Mouse (Mus musculus): Measurements from ENCODE around the gene Mdh1.

The Mdh1 gene

DNA sequence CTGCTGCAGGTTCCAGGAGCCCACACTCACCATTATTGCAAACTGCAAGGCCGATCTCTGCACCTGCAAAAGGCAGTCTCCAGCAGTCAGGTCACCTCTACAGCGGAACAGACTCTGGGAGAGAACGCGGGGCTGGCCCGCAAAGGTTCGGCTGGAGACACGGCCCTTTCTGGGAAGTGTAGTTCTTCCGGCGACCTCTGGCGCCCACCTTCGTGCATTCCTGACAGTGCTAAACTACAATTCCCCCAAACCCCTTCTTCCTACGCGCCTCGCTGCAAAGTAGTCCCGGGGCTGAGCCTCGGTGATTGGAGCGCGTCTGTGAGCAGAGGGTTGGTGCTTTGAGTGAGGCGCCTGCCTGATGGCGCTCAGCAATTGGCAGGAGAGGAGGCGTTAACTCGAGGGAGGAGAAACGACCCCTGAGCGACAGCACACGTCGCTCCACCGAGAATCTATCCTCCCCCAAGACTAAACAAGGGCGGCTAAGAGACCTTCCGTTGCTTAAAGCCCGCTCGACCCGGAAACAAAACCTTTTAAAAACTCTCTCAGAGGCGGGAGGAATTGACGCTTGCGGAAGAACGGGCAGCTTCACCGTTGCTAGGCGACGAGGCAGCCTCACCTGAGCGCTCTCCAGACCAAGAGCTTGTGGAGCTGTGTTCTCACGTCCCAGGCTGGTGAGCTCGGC lies at the start of gene Mdh1, which contains the start of gene Wdpcp:
Gene Mdh1 (minus strand): TSS at position 668 of the 682 bp plus-strand sequence.
Gene Wdpcp (plus strand): TSS at position 536 of the 682 bp plus-strand sequence.
- DNase-seq (ENCODE audit: low spot score in 2 of 2): peak; percentile 98 to 99

DNA sequence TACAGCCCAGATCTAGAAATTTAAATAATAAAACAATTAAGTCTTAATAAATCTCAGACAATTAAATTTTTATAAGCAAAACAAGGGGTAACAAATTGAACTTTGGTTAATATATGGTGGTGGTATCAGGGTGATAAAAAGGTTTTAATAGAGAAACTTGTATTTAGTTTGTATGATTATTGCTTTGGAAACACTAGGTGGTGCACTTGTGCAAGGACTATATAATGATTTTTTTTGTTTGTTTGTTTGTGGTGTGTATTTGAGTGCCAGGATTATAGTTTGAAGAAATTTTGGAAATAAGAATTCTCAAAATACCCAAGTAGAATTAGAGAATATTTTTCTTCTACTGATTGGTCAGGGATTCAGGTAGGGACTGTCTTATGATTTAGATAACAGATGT lies 43.7 kb upstream of the Mdh1 start:
- DNase-seq (ENCODE audit: low spot score in 2 of 2): no peak

DNA sequence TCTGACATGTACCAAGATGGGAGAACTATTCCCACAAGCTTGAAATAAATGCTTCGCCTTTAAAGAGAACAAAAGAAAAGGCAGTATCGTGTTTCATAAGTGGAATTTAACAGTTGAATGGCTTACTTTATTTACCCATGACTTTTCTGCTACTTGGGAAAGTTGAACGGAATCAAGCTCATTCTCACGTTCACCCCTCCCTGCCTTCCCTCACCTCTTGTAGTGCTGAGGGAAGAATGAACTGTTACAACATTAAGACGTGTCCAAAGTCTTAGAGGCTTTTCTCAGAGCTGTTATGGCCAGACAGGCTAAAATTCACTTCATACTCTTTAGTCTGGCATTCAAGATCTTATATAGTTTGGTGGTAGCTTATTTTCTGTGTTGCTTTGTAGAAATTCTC lies 30.3 kb upstream of the Mdh1 start:
- DNase-seq (ENCODE audit: low spot score in 2 of 2): no peak

DNA sequence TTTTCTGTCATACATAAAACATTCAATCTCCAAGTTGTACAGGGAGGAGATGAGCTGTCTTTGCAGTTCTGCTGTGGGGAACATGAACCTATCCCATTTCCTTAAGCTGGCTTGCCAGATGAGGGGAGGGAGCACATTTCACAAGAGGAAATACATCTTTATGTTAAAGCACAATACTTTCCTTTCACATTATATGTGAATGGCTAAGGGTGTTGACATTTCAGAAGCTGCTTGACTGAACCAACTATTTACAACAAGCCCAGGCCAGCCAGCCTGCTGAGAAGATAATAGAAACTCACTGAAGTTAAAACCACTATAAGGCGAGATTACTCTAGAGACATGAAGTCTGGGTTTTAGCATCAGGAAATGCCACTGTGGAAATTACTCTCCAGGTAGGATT lies 11.1 kb upstream of the Mdh1 start:
- DNase-seq (ENCODE audit: low spot score in 2 of 2): no peak

DNA sequence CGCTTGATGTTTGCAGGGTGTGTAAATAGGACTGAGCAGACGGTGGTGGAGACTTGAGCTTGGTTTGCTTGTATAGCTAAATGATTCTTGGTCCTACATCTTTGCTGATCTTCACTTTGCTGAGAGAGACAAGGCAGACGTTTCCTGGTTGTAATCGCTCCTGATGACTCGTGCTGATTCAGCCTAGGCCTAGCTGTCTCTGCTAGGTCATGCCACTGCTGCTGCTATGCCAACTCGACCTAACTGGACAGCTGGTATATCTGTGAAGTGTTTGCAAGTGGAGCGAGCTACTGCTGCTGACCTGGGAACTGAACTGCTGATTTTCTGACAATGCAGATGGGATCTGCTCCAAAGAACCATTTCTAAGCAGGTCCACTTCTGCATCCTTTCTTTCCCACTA lies 9.3 kb upstream of the Mdh1 start:
- no peak for DNase-seq (ENCODE audit: low spot score in 2 of 2)

DNA sequence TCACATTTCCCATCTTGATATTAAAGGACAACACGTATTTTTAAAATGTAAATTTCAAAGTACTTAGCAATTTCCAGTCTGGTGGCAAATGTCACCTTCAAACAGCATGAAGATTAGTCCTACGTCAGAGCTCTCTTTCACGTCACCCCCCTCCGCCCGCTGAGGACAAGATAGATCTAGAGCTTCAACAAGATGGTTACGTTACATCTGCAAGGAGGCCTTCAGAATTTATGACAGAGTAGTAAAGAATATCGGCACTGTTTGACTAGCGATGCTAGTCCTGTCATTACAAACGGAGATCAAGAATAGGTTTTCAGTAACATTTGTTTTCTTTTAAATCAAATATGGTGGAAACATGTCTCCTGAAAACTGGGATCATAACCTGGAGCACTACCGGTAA lies 1.2 kb downstream of the Mdh1 start:
- DNase-seq (ENCODE audit: low spot score in 2 of 2): peak; percentile 56 to 73

DNA sequence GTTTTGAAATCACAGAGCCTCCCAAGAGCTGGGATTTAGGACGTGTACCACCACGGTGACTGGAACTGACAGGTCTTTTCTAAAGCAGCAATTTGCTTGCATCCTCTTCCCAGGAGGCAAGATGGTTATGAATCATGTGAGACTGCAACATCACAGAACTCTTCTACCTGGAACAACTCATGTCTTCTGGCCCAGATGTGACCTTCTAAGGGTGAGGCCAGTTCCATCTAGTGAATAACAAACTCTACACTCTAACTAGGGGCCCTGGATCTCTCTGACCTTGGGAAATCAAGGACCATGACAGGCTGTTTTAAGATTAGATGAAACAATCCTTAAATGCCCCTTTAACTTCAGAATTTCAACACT lies 2.1 kb downstream of the Mdh1 start:
- DNase-seq (ENCODE audit: low spot score in 2 of 2): no peak

DNA sequence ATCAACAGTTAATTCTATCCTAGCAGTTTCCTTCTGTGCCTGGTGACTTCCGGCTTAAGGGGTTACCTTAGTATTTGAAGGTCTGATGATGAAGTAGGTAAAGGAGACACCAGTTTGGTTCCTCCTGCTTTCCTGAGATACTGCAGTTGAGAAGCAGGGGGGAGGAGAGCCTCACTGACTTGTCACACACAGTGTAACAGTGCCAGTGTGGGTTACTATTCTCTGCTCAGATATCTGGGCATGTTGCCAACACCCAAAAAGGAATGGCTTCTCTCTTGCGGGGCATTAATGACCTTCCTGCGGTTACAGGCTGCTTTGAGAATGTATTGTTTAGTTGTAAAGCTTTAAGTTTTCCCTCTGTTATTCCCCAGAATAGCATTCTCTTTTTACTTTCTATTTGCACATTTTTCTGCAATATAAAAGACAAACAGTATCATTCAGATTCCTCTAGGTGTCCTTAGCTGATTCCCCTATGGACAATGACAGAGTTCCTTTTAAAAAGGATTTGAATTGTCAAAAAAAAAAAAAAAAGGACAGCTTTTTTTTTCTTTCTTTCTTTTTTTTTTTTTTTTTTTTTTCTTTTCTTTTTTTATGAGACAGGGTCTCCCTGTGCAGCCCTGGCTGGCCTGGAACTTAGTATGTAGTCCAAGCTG lies 2.6 kb downstream of the Mdh1 start:
- DNase-seq (ENCODE audit: low spot score in 2 of 2): peak; percentile 50 to 51

DNA sequence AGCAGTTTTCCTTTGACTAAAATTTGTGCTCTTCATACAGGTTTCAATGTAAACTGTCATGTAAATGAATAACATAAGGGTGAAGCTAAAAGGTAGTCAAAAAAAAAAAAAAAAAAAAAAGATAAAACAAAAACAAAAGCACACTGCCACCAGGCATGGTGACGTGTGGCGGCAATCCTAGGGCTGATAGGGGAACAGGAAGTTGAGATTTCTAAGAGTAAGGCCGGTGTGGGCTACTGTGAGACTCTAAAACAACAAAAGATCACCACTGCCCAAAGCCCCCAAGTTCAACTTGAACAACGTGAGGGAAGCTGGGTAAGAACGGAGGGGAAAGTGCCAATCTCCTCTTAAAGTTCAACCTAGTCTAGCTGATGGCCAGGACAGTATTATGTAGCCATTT lies 3.2 kb downstream of the Mdh1 start:
- DNase-seq (ENCODE audit: low spot score in 2 of 2): no peak

DNA sequence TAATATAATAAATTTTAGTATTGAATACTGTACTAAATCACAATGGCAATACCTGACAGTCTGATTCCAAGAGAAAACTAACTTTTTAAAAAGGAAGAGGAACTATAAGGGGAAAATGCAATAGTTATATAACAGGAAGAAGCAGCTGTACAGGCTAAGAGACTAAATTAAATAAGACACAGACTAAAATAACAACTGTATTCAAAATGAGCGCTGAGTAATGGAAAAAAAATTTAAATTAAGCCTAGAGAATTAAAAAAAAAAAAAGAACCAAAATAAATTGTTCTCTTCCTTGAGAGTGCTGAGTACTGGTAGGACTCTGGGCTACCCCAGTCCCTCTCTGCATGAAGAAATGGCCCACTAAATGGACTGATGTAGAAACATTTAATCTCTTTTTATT lies 4.4 kb downstream of the Mdh1 start:
- no peak for DNase-seq (ENCODE audit: low spot score in 2 of 2)

DNA sequence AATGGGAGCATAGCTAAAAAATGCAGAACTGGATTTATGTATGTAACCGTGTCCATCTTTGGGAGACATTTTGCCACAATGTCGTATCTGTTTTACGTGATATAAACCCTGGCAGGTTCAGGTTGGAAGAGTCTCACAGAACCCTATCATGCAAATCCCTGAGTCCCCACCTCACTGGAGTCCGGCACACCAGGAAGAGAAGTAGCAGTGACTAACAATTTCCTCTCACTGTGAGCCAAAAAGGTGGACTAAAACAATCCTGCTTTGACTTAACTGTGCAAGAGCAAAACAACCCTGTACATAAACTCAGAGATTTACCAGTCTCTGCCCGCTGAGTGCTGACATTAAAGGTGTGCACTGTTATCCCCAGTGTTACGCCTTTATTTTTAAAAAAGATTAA lies 5.2 kb downstream of the Mdh1 start:
- DNase-seq (ENCODE audit: low spot score in 2 of 2): no peak

DNA sequence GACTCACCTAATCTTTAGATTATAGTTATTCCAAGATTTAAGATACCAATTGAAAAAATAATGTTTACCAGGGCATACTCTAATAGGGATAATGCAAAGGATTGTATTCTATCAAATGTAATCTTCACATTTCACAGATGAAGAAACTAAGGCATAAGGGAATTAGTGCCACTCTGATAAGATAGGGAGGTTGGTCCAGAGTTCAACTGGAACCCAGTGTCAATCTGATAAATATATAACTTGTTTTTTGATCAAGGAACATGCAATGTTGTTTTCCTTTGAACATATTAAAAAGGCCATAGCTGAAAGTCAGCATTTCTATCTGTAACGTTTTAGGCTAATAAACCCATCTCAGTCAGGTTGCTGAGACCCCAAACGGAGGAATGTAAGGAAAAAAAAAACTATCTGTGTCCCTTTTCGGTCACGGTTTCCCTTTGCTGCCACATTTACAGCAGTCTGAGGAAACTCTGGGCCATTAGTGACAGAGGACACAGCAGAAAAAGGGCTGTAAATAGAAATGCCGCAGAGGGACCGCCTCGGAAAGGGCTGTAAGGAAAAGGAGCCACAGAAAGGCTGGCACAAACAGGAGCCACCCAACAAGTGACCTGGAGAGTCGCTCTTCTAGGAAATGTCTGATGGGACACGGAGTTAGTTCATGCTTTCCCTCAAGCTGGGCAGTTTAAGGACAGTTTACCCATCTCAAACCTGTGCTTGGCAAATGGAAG lies 7.3 kb downstream of the Mdh1 start:
- DNase-seq (ENCODE audit: low spot score in 2 of 2): no peak

DNA sequence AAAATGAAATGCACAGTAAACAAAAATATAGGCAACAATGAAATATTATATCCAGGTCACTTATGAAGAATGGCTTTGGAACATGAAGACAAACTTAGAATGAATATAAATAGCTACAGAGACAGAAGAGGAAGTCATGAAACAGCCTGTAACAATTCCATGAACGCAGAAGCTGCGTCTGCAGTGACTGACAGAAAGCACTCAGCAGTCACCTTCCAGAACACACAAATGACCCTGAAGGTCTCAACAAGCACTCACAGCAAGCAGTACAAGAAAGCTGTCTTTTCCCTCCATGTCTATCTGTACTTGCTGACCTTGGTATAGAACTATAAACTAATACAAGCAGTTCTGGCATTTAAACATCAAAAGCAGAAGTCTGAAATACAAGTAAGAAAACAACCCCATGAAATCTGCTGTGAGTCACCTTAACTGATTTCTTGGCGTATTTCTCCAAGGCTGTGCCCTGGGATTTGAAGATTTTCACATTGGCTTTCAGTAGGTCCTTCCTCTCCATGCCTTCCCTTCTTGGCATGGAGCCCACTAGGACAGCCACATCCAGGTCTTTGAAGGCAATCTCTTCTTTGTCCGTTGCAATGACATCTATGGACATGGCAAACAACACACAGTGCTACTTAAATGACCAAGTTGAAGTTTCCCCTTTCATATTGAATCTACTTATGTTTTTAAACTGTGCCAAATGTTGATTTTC lies 8.4 kb downstream of the Mdh1 start:
- no peak for DNase-seq (ENCODE audit: low spot score in 2 of 2)

DNA sequence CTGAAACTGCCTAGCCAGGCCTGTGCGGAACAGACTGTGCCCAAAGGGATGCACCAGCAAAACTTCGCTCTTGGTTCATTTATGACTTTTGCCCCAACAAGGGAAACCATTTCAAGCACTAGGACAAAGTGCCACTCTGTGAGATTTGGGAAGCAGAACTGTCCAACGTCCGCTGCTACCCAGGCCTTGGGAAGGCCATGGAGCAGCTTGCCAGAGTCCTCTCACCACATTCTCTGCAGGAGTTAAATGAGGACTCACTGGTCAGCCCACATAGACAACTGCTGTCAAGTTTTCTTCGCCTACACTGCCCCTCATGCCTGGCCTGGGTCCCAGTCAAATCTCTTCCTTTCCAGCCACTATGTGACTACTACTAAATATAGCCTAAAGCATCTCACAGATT lies 10.8 kb downstream of the Mdh1 start:
- peak in 1 of 2 experiments; percentile 21 for DNase-seq (ENCODE audit: low spot score in 2 of 2)

DNA sequence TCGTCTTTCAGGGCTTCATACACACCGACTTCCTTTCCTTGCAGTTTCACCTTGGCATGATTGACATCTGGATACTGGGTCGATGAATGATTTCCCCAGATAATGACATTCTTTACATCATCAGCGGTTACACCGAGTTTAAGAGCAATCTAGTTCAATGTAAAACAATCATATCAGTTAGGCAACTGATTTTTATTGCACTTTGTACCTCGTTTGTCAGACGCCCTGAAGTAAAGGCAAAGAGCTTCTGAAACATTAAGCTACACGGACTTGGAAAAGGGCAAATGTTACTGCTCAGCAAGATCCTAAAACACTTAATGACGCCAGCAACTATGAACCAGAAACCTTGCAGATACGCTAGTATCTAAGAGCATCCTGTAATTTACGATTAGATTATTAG lies 12.4 kb downstream of the Mdh1 start:
- DNase-seq (ENCODE audit: low spot score in 2 of 2): no peak

DNA sequence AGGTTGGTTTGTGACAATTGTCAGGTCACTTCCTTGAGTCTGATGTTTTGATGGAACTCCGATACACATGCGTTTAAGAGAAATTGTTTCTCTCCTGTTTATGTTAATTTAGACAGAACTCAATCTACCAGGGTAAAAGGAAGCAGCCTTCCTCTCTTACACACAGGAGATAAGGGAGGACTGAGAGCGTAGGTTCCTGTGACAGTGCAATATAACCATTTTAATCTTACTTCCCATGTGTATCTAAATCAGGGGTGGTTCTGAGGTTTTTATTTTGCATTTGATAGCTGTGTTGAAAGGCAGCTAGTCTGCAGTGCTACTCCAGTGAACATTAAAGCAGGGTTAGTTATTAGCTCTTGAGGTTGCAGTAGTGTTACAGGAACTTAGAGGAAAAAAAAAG lies 20.1 kb downstream of the Mdh1 start:
- DNase-seq (ENCODE audit: low spot score in 2 of 2): no peak

DNA sequence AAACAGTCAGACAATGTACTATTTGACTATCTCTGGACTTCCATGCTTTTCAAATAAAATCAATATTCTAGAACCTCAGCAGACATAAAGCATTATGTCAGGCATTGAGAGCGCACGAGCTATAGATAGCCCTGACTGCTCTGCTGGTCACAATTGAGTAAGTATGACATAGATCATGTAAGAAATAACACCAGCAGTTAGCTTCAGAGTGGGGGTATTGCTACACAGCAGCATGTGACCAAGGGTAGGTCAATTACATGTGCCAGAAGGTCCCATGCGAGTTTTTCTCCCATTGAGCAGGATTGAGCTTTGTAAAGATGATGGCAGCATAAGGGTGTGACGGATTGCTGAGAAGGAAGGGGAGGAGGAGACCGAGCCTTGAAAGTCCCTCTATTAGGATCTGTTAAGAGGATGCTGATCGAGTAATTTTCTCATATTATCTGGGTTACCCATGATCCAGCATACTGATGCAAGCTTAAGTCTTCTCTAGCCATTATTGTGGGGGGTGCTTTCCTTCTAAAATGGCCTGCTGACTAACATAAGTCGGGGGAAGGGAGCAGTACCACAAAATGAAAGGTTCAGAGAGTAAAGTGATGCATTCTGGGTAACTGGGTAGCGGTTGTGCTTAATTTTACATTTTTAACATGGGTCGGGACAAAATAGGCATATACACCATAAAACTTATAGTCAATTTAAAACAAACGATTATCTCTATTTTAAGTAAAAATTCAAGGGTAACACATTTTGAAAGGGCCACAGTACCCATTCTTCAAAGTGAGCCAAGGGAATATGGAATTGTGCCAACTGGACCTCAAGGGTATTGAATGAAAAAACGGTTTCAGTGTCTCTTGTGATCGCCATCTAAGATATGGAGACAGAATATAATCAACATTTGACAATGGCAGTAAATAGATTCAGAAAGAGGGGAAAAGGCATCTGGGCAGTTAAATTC lies 21.7 kb downstream of the Mdh1 start:
- DNase-seq (ENCODE audit: low spot score in 2 of 2): no peak

DNA sequence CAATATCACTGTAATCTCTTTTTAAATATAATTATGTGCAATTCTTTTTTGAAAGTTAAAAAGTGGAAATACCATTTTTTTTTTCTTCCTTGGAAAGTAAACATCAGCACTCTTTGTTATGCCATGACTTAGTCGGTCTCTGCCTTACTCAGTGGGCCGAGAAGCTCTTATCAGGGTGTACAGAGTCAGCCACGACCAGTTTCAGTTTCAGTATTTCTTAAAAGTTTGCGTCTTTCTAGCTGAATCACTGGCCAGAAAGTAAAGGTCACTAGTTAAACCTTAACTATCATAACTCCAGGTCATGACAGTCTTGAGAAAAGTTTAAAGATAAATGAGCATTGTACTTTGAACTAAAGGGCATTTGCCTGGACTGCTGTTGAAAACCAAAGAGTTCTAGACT lies 22.4 kb downstream of the Mdh1 start:
- DNase-seq (ENCODE audit: low spot score in 2 of 2): no peak

DNA sequence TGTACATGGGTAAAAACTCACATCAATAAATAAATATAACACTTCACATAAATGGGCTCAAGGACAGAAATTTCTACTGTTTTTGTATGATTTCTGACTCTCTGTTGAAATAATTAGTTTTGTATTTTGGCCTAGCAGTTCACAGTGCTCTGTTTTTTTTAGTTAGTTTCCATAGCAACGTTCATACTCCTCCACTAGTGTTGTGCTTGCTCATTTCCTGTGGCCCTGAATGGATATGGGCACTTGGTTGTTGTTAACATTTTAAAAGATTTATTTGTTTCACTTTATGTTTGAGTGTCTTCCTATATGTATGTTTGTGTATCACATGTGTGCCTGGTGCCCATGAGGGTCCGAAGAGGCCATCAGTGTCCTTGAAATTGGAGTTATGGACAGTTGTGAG lies 23.1 kb downstream of the Mdh1 start:
- no peak for DNase-seq (ENCODE audit: low spot score in 2 of 2)

DNA sequence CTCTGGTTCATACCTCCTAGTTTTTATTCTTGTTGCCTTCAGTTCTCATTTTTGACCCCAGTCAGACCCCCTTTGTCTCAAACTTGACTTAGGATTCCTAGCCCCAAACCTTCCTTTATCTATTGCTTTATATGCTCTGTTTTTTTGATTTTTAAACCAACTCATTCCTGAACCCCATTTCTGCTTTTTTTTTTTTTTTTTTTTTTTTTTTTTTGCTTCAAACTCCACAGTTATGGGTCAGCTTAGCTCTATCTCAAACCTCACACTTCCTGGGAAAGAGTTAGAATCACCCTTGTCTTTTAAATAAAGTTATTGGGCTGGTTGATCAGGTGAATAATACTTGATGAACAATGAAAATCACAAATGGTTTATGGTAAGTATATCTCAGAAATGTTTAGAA lies 24.6 kb downstream of the Mdh1 start:
- no peak for DNase-seq (ENCODE audit: low spot score in 2 of 2)

DNA sequence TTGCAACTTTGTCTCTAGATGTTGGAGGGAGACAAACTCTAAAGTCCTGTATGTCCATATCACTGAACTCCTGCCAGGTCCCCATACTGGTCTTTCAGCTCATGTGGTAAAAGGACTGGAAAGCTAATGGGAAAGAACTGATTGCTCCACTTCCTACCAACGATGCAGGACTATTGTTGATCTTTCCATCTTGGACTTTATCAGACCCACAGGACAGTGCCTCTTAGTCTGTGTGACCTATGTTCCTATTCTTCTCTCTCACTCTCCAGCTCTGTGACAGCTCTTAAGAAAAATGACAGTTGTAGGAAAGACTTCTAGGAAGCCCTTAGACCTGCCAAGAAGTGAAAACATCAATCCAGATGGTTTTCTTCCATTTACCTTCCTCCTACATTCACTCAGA lies 25.5 kb downstream of the Mdh1 start:
- no peak for DNase-seq (ENCODE audit: low spot score in 2 of 2)
